Mouse (Mus musculus) hindlimb bud, embryonic 11.5 days (tissue): ENCODE data around the gene Lix1l.
A peak's percentile ranks its signal among the peaks of the same experiment; 100 is the strongest.
"Not testable (repeated sequence)": the region's sequence is repeated elsewhere in the genome, so short reads cannot be mapped to it uniquely, and the experiment has no call there.

Experiments used
- DNase-seq: peaks from one replicate; pipeline ENCODE4 v3.0.0-alpha.2; 2012; ENCODE audit warnings: low read depth, low spot score; ENCODE audit errors: extremely low spot score

Lix1l gene

DNA sequence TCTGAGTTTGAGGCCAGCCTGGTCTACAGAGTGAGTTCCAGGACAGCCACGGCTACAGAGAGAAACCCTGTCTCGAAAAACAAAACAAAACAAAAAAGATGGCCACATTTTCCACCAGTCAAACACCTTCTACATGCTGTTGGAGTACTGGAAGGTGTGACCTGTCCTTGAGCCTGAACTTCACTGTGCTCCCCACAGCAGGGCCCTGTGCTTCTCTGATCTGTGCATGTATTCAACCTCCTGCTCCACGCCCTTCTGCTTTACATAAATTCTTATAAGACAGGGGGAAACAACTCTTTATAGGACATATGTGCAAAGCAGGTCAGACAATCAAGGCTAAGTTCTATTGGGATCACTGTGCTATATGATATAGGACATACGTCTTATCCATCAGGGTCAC, 22.3 kb downstream of the Lix1l start:
- no peak for DNase-seq

GRCm38 (mm10) chr3:96629729-96630600, 29.0 kb downstream of the Lix1l start, which contains the start of gene Rbm8a:
TSS of gene Rbm8a (plus strand) at chr3:96629933.
- peak; percentile 99 for DNase-seq

DNA sequence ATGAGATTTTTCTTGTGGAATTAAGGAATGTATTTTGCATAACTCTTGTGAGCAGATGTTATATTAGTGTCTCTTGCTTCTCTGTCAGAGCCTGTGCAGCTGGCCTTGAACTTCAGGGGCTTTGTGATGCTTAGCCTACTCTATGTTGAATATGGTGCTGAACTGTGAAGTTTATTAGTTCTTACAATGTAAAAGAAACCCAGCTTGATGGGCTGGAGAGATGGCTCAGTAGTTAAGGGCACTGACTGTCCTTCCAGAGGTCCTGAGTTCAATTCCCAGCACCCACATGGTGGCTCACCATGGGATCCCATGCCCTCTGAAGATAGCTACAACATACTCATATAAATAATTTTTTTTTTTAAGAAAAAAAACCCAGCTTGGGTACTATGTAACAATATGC, 31.1 kb downstream of the Lix1l start:
- no peak for DNase-seq

DNA sequence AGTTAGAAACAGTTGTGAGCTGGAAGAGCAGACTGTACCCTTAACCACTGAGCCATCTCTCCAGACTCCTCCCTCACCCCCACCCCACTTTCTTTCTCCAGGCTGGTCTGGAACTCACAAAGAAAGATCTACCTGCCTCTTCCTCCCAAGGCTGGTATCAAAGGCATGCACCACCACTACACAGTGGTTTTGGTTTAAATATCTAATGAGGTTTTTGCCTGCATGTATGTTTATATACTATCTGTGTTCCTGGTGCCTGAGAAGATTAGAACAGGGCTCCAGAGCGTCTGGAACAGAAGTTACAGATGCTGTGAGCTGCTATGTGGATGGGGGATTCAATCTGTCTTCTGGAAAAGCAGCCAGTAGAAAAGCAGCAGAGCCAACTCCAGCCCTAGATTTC, 33.1 kb downstream of the Lix1l start:
- no peak for DNase-seq

DNA sequence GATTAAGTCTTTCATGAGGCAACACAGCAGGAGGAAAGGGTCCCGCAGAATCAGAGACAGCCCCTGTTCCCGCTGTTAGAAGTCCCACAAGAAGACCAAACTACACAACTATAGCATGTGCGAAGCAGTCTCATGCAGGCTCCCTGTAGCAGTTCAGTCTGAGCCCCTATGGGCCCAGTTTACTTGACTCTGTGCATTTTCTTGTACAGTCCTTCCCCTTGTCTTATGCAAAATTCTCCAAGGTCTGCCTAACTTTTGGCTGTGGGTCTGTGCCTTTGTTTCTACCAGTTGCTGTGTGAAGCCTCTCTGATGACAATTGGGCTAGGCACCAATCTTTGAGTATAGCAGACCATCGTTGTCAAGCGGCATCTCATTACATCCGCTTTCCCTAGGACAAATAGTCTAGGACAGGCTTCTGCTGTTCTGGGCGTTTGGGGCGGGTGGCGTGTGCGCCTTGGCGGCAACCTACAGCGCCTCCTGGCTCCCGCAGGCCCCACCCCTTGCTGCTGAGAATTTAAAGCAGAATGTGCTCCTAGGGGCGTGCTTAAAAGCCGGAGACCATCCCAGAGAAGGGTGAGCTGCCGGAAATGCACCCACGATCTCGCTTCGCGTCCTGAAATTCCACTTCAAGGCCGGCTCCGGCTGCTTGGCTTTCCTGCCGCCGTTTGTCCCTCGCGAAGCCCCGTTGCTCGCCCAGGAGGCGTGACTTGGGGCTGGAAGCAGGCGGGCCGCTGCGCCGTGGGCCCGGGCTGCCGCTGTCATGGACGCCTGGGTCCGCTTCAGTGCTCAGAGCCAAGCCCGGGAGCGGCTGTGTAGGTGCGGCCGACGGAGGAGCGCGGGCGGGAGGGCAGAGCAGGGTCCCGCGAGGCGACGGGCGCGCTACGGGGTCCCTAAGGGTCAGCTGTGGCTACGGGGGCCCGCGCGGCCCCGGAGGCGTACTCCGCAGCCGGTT, 34.3 kb downstream of the Lix1l start, which contains the start of the genes Pex11b and Gm42957:
Pex11b (plus strand) TSS at position 449 of the 952 bp plus-strand sequence.
Gm42957 (plus strand) TSS at position 547 of the 952 bp plus-strand sequence.
- peak; percentile 47 for DNase-seq

- DNase-seq: no peak
Observed at GRCm38 (mm10) chr3:96635906-96636305, 35.0 kb downstream of the Lix1l start.

DNA sequence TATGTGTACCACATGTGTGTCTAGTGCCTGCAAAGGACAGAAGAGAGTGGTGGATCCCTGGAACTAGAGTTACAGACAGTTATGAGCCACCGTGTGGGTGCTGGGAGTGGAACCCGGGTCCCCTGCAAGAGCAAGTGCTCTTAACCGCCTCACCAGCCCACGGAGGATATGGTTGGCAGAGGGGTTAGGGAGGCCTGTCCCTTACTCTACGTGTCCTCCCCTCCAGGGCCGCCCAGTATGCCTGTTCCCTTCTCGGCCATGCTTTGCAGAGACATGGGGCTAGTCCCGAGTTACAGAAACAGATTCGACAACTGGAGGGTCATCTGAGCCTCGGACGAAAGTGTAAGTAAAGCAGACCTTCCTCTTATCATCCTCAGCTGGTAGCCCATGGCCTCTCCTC, 35.5 kb downstream of the Lix1l start:
- DNase-seq: no peak

DNA sequence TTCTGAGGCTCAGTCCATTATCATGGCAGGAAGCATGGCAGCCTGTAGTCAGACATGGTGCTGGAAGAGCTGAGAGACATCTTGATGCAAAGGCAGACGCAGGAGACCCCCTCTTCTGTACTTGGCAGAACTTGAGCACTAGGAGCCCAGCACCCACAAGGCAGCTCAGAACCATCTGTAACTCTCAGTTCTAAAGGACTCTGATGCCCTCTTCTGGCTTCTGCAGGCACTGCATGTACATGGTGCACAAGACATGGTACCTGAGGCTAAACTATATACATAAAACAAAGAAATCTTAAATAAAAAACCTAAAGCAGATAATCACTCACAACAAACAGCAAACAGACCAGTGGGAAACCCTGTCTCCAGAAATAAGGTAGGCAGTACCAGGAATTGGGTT, 38.3 kb downstream of the Lix1l start:
- DNase-seq: peak; percentile 42

DNA sequence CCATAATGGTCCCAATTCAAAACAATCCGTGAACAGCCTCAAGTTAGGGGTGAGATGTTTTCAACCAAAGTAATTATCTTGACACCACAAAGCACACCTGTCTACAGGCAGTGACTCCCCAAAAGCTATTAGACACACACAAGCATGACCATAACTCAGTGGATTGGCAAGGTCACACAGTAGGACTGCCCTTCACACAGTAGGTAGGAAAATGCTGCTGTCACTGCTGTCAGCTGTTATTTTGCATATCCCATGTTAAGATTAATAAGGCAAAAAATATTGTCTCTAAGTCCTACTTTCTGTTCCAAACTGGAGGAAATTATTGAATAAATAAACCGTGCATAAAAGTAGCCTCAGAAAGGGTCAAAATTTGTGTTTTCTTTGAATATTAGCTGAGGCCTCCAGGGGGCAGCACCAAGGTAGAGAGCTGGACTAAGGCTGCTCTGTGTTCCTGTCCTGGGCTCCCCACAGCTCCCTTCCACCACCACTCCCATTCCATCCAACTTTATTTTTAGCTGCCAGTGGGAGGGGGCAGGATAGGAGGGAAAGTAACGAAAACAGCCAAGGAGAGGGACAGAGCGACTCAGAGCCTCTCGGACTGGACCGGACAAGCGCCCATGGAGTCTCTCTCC, 44.2 kb downstream of the Lix1l start, which contains the start of gene Itga10:
Itga10 (plus strand) TSS at position 567 of the 632 bp plus-strand sequence.
- no peak for DNase-seq

DNA sequence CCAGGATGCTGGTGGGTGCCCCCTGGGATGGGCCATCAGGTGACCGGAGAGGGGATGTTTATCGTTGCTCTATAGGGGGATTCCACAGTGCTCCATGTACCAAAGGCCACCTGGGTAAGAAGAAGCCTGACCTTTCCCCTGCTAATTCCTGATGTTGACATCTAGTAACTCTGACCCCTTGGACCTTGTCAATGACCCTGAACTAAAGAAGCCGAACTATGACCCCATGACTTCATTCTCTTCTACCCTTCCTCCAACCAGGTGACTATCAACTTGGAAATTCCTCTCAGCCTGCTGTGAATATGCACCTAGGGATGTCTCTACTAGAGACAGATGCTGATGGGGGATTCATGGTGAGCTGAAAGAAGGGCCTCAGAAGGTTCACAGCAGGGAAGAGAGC, 46.4 kb downstream of the Lix1l start:
- DNase-seq: no peak

GRCm38 (mm10) chr3:96660901-96661300, 60.0 kb downstream of the Lix1l start:
- no peak for DNase-seq

DNA sequence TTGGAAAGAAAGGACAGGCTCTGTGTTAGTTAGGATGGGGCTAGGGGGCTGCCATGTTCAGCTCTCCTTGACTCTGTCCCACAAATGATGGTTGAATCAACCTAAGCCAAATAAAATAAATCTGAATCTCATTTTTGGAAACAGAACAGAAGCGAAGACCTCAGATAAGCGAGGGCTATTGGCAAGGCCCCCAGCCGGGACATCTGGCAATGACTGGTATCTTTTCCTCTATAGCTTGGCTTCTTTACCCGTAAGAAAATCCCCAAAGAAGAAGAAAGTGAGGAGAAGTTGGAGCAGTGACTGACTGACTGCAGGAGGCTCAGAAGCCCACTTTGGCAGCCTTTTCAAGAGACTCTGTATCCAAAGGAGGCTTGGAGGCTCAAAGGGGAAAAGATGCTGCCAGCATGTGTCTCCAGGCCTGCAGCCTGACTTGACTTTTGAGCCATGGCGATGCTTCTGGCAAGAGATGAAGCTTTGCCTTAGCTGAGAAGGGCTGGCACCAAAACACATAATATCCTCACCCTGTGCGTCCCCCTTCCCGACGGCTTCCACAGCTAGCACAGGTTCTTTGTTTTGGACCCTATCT, 61.9 kb downstream of the Lix1l start:
- no peak for DNase-seq

- peak; percentile 72 for DNase-seq
Observed at GRCm38 (mm10) chr3:96663432-96664239, 62.7 kb downstream of the Lix1l start.

- DNase-seq: not testable (repeated sequence)
Observed at GRCm38 (mm10) chr3:96665732-96666363, 64.9 kb downstream of the Lix1l start.

DNA sequence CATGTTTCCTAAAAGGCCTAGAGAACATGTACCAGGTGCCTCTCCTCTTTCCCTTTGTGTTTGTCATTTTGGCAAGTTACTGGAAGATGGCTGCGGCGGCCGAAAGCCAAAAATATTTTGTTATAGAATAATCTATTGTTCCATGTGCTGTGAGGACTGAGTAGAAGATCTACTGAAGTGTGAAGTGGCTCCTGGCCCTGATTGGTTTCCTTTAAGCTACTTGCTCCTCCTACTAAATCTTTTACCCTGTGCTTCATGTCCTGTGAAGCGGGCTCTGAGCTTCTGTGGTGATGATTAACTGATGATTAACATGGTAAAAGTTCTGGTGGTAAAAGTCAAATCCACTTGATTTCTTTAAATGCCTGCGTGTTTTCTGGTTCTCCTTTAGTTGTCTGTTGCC, 66.0 kb downstream of the Lix1l start:
- DNase-seq: no peak

GRCm38 (mm10) chr3:96667316-96667715, 66.4 kb downstream of the Lix1l start:
- no peak for DNase-seq

DNA sequence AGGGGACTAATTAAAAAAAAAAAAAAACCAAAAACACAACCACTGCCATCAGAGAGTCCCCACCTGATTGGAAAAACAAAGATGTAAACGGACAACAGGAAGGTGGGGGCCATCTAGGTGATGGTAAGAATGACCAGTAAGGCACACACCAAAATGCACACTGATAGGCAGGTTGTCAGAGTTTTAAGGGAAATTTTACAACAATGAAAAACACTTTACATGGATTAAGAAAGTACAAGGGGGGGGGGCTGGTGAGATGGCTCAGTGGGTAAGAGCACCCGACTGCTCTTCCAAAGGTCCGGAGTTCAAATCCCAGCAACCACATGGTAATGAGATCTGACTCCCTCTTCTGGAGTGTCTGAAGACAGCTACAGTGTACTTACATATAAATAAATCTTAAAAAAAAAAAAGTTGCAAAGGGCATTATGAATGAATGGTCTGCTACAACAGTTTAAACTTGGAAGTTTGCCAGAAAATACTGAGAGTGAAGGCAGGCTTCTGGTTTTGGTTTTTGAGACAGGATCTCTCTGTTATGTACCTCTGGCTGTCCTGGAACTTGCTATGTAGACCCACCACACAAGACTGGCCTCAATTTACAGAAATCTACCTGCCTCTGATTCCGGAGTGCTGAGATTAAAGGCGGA, 67.6 kb downstream of the Lix1l start:
- DNase-seq: no peak

DNA sequence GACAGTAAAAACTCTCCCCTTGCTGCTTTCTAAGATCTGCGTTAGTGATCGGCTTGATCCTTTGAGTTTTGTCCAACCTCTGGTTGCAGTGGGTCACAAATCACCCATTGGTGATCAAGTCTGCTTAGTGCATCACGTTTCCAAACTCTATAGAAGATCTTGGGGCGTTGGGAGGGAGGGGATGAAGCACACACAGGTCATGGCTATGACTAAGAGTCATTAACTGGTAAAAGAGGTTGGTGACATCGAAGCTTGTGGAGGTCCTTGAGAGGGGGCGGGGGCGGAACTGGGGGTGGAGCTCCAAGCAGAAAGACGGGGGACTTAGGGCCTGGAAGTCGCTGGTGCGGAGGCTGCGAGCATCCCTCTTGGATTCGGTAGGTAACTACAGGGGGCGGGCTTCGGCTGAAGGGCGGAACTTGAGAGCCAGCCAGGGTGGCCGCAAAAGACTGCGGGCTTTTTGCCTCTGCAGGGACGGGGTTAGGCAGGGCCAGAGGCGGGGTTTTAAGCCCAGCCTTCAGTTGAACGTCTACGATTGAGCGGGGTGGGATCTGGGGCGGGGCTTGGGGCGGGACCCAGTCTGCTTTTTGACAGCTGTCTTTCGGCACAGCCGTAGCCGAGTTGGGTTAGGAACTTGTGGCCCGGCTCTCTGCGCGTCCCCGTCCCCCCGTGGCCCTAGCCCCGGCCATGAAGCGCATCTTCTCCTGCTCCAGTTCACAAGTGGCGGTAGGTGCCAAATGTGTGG, 68.9 kb downstream of the Lix1l start, which contains the start of gene Ankrd35:
Ankrd35 (plus strand) TSS at position 405 of the 742 bp plus-strand sequence.
- peak; percentile 33 for DNase-seq
